Comparison of ENCODE assay signal across 12 mouse cellular contexts in genomic region chr3:149173537-149173936, GRCm38 (mm10).
DNase-seq lines count a peak whose midpoint lies in the region; ATAC-seq lines count a peak whose summit lies in the region.
"Had no signal": no experiment of that assay in that cellular context is flagged by ENCODE, and none has a peak within 500 bp of the region (broad histone marks: within the 10 kb centered on the region; RNA-seq: fewer than 3 reads in every experiment).

No protein-coding gene starts in this region.

- H3K36me3 ChIP-seq in hindbrain, embryonic 16.5 days (ENCODE audit: control insufficient read depth, insufficient read depth, low read length): no peaks in the 10 kb centered on the region
- no peaks in the 10 kb centered on the region for H3K36me3 ChIP-seq in hindbrain, embryonic 10.5 days
- H3K36me3 ChIP-seq in embryonic facial prominence, embryonic 13.5 days: no peaks in the 10 kb centered on the region
- no peaks in the 10 kb centered on the region for H3K36me3 ChIP-seq in lung, embryonic 15.5 days
- H3K36me3 ChIP-seq: embryonic facial prominence, embryonic 12.5 days; midbrain, embryonic 12.5 days had no signal

- H3K9ac ChIP-seq in hindbrain, embryonic 16.5 days (ENCODE audit: low read depth, low read length): no peak overlapping the region
- H3K9ac ChIP-seq in embryonic facial prominence, embryonic 13.5 days: no peak overlapping the region
- H3K9ac ChIP-seq in lung, embryonic 15.5 days: no peak overlapping the region
- H3K9ac ChIP-seq: embryonic facial prominence, embryonic 12.5 days; midbrain, embryonic 12.5 days had no signal

- H3K4me2 ChIP-seq in hindbrain, embryonic 16.5 days (ENCODE audit: low read length): 0 out of 2 replicates have a peak overlapping the region, but pooled peaks have one; percentile 6
- H3K4me2 ChIP-seq in embryonic facial prominence, embryonic 13.5 days: peak overlapping the region; percentile 36
- H3K4me2 ChIP-seq in lung, embryonic 15.5 days: peak overlapping the region; percentile 16
- H3K4me2 ChIP-seq: embryonic facial prominence, embryonic 12.5 days; midbrain, embryonic 12.5 days had no signal

- no peak for DNase-seq in hindbrain, embryonic 10.5 days (ENCODE audit: low spot score)
- DNase-seq in ES-CJ7 (ENCODE audit: low read depth, low spot score): peak; percentile 6
- DNase-seq in layer of hippocampus, adult 8-10 months (ENCODE audit: low spot score in 2 of 2): no peak
- DNase-seq in cerebellum, postnatal 14 days: no peak
- no peak for DNase-seq in gastrocnemius, postnatal 14 days
- DNase-seq: thymus, postnatal 25 days had no signal

- no peaks in the 10 kb centered on the region for H3K9me3 ChIP-seq in hindbrain, embryonic 16.5 days (ENCODE audit: control insufficient read depth, low read length)
- no peaks in the 10 kb centered on the region for H3K9me3 ChIP-seq in hindbrain, embryonic 10.5 days
- no peaks in the 10 kb centered on the region for H3K9me3 ChIP-seq in embryonic facial prominence, embryonic 13.5 days
- H3K9me3 ChIP-seq in lung, embryonic 15.5 days: no peaks in the 10 kb centered on the region
- H3K9me3 ChIP-seq: embryonic facial prominence, embryonic 12.5 days; midbrain, embryonic 12.5 days had no signal

- 39% methylated on average over 10 of the region's 10 CpGs for WGBS in hindbrain, embryonic 16.5 days
- WGBS in hindbrain, embryonic 10.5 days: 33% methylated on average over 10 of the region's 10 CpGs
- 42% methylated on average over 10 of the region's 10 CpGs for WGBS in embryonic facial prominence, embryonic 13.5 days
- 35% methylated on average over 10 of the region's 10 CpGs for WGBS in lung, embryonic 15.5 days

- intact Hi-C loops in gastrocnemius, postnatal 14 days (cut with DNase I; ENCODE audit: low total_unique reads): no loop called here

- no peak overlapping the region for H3K4me3 ChIP-seq in hindbrain, embryonic 16.5 days (ENCODE audit: low read length)
- H3K4me3 ChIP-seq in hindbrain, embryonic 10.5 days: no peak overlapping the region
- H3K4me3 ChIP-seq in embryonic facial prominence, embryonic 13.5 days: peak overlapping the region; percentile 16; the same call in 1 of the 2 replicates
- no peak overlapping the region for H3K4me3 ChIP-seq in lung, embryonic 15.5 days
- H3K4me3 ChIP-seq: embryonic facial prominence, embryonic 12.5 days; layer of hippocampus, adult 2 months; midbrain, embryonic 12.5 days had no signal

- ATAC-seq in hindbrain, embryonic 16.5 days: 0 out of 2 replicates have a peak, but pooled peaks have one; percentile 21
- no peak for ATAC-seq in embryonic facial prominence, embryonic 13.5 days (ENCODE audit: insufficient number of reproducible peaks, insufficient read depth, low FRiP score, low TSS enrichment, low read depth)
- ATAC-seq in lung, embryonic 15.5 days (ENCODE audit: borderline replicate concordance, extremely low read depth, low FRiP score, low TSS enrichment): peak; percentile 32; the same call in 1 of the 2 replicates

- H3K4me1 ChIP-seq in hindbrain, embryonic 16.5 days (ENCODE audit: control insufficient read depth, insufficient read depth, low read depth, low read length): no peaks in the 10 kb centered on the region
- peaks cover 24% of the 10 kb centered on the region for H3K4me1 ChIP-seq in hindbrain, embryonic 10.5 days (replicated peaks)
- peaks cover 14% of the 10 kb centered on the region for H3K4me1 ChIP-seq in embryonic facial prominence, embryonic 13.5 days
- H3K4me1 ChIP-seq in lung, embryonic 15.5 days: peaks cover 6% of the 10 kb centered on the region; the same call in 1 of the 2 replicates

- H3K27ac ChIP-seq in hindbrain, embryonic 16.5 days (ENCODE audit: low read depth, low read length): no peak overlapping the region
- no peak overlapping the region for H3K27ac ChIP-seq in hindbrain, embryonic 10.5 days
- no peak overlapping the region for H3K27ac ChIP-seq in embryonic facial prominence, embryonic 13.5 days
- no peak overlapping the region for H3K27ac ChIP-seq in lung, embryonic 15.5 days
- H3K27ac ChIP-seq: embryonic facial prominence, embryonic 12.5 days; layer of hippocampus, adult 2 months; midbrain, embryonic 12.5 days had no signal

- no peaks in the 10 kb centered on the region for H3K27me3 ChIP-seq in hindbrain, embryonic 16.5 days (replicated peaks; ENCODE audit: control insufficient read depth, insufficient read depth, low read length)
- peaks cover 7% of the 10 kb centered on the region for H3K27me3 ChIP-seq in hindbrain, embryonic 10.5 days (ENCODE audit: insufficient read depth, poor library complexity, severe bottlenecking)
- H3K27me3 ChIP-seq in embryonic facial prominence, embryonic 13.5 days: no peaks in the 10 kb centered on the region
- H3K27me3 ChIP-seq in lung, embryonic 15.5 days: no peaks in the 10 kb centered on the region
- H3K27me3 ChIP-seq: embryonic facial prominence, embryonic 12.5 days had no signal
